Mouse (Mus musculus): Measurements from ENCODE around the gene Rpap3. TPM values are rescaled to one million over a fixed set of nuclear protein-coding genes. Genes with fewer than 3 reads are reported as not detected.

Gene Rpap3
- total RNA-seq, 2 experiments from 2014 or later, result 25.3 to 26.4 TPM

DNA sequence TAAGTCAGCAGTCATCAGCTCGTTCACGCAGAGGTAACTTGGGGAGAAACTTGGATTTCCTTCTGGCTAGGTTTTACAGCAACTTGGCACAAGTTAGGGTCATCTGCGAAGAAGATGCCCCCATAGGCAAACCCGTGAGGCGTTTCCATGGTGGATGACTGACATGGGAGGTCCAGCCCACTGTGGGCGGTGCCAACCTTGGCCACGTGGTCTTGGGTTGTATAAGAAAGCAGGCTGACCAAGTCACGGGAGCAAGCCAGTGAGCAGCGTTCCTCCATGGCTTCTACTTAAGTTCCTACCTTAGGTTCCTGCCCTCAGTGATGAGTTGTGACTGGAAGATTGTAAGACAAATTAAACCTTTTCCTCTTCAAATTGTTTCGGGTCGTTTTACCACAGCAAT lies 26.4 kb upstream of the Rpap3 start:
- DNase-seq (ENCODE audit: low spot score in 2 of 2), result no peak

DNA sequence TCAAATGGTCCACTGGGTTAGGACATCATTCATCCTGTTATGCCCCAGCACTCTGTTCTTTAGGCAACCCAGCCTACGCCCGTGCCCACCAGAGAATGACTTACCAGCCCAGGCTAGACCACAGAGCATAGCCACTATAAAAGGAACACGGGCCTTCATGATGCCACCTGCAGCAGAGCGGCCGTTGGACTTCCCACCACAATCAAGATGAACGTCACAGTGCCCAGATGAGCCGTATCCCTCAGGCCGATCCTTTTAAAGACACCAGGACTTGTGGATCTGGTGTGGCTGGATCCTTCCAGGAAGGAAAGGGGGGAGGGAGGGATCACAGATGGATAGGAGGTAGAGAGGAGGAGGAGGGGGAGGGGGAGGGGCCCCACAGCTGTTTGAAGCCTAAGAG lies 25.5 kb upstream of the Rpap3 start, which contains the start of gene Endou:
Gene Endou, minus strand, starts transcription at position 229 of the 400 bp plus-strand sequence.
- no peak for DNase-seq (ENCODE audit: low spot score in 2 of 2)

DNA sequence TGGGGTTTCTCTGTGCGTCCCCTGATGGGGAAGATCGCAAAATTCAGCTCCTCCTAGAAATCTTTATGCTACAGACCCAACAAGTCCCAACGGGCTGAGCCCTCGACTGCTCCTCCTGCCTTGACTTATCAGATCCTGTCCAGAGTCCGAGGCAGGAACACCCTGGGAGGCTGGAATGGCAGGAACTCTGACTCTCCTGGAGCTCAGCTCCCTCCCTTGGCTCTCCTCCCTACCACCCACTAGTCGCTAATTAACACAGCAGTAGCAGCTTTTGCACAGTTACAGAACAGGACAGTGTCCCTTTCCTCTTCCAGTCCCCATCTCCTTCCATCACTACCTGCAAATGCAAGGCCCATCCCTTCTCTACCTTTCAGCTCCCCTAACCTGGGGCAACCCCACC lies 24.7 kb upstream of the Rpap3 start:
- DNase-seq (ENCODE audit: low spot score in 2 of 2), result no peak

DNA sequence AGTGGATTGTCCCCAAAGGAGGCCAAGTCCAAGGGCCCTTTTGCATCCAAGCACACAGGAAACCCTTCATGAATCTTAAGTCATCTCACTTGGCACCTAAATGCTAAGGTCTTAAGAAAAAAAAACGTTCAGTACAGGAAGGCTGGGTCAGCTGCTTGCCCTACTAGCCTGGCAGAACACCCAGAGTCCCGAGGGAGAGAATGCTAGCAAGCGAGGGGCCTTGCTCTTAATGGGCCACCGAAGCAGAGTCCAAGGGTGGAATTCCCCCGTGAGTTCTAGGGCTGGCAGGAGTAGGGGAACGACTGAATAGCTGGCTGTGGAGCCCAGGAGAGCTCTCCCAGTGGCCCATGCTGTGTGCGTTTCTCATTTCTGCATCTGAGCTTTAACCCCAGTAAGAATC lies 23.2 kb upstream of the Rpap3 start:
- DNase-seq (ENCODE audit: low spot score in 2 of 2), result peak; percentile 35 to 72

DNA sequence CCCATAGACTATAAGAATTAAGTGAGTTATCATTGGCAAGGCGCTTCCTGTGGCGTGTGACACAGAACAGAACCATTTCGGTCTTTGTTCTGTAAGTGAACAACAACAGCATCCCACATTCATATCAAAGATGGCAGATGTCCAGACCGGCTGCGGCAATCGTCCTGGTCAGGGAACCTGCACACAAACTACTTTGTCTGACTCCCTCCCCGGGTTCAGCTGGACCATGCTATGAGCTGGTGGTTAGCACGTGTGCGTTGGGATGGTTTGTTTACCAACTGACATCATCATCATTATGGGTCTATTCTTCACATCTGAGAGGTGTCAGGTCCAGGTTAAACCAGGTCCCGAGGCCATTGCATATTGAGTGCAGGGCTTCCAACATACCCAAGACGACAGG lies 22.8 kb upstream of the Rpap3 start:
- no peak for DNase-seq (ENCODE audit: low spot score in 2 of 2)

- no peak for DNase-seq (ENCODE audit: low spot score in 2 of 2)
These were observed 21.9 kb upstream of the Rpap3 start for GRCm38 (mm10) chr15:97727520-97727919.

- no peak for DNase-seq (ENCODE audit: low spot score in 2 of 2)
These were observed 21.4 kb upstream of the Rpap3 start for GRCm38 (mm10) chr15:97727048-97727447.

DNA sequence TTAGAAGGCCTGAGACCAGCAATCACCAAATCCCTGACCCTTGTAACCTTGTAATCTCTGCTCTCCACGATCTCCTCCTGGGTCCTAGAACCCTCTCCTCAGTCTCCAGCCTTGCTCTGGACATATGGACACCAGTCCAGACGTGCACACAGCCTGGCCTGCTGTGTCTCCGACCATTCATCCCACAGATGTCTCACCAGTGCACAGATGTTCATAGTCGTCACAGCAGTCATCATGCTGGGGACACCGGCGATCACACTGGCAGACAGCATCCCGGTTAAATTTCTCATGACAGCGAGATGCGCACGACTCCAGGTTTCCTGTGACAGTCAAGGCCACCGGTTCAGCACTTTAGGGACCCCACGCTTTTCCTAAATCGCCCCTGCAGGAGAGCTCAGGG lies 20.7 kb upstream of the Rpap3 start:
- no peak for DNase-seq (ENCODE audit: low spot score in 2 of 2)

GRCm38 (mm10) chr15:97725198-97725785 lies 19.7 kb upstream of the Rpap3 start:
- no peak for DNase-seq (ENCODE audit: low spot score in 2 of 2)

- no peak for DNase-seq (ENCODE audit: low spot score in 2 of 2)
These were observed 18.9 kb upstream of the Rpap3 start for GRCm38 (mm10) chr15:97724346-97725197.

- peak; percentile 36 to 57 for DNase-seq (ENCODE audit: low spot score in 2 of 2)
These were observed 18.1 kb upstream of the Rpap3 start for GRCm38 (mm10) chr15:97723536-97724345.

DNA sequence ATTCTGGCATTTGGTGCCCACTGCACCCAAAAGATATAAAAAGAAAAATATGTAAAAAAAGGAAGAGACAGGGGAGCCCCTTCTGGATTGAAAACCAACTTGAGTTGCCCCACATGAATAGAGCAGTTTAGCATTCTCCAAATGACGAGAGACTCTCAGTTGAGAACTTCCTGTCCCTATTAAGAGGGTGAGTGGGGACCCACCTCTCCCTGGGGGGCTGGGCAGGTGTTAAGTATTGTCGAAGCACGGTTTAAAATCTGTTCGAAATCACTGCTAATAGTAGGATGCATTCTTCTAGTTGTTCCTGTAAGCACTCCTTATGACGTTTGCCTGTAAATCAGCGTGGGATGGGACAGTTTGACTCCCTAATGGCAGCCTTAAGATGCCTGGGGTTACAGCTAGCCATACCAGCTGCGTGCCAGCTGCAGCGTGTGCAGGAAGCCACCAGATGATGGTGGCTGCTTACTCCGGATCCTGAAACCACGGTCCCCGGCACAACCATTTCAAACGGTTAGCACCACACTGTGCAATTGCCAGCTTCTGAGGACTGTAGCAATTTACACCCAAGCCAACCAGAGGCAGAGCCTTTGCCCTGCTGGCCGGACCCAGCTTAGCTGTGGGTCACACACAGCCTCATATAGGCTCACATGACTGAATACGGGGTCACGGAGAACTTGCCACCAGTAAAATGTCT lies 15.5 kb upstream of the Rpap3 start:
- DNase-seq (ENCODE audit: low spot score in 2 of 2), result no peak

DNA sequence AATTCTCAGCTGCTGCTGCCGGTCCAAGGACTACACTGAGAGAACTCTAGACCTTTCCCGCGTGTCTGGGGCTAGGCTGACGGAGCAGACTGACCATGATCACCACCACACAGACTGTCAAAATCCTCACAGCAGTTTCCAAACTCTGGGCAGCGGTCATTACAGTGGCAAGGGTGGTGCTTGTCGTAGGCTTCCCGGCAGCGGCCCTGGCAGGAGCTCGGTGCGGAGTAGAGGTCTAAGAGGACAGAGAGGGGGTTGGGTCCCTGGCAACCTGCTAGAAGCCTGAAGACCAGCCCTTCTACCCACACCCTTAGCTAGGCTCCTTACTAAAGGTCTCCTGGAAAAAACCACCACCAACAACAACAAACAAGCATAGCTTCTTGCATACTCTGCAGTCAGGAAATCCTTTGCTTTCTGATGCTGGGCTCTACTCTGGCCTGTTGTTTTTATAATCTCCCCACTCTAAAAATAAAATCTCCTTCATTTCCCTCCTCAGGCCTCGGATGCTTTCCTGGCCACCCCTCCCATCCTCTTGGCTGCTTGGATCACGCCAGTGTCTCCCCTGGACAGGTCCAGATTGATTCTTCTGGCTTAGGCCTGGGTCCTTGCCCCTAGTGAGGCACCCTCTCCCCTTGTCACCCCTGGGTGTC lies 14.5 kb upstream of the Rpap3 start:
- DNase-seq (ENCODE audit: low spot score in 2 of 2), result no peak

- no peak for DNase-seq (ENCODE audit: low spot score in 2 of 2)
These were observed 13.9 kb upstream of the Rpap3 start for GRCm38 (mm10) chr15:97719494-97719893.

DNA sequence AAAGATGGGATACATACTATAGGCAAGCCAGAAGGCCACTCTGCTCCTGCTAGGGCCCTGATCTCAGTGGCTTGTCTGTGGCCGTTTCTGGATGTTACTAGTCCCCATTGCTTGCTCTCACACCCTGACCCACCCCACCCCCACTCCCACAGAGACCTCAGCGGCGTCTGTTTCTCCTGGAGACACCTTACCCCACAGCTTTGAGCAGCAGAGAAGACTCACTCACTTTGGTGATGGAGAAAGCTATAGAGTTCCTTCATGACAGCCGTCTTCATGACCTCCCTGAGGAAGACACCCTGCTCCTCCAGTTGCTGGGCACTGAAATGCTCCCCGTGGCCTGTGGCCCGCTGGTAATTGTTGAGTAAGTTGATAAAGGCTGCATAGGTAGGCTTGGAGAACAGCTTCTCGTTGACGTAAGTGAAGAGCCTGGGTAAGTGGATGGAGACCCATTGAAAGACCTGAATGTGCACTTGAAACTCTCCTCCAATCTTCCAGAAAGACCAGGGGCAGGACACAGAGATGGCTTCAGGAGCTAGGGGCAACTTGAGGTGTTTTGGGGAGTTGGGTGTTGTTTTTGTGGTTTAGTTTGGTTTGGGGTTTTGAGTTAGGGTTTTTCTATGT lies 13.0 kb upstream of the Rpap3 start:
- no peak for DNase-seq (ENCODE audit: low spot score in 2 of 2)

- DNase-seq (ENCODE audit: low spot score in 2 of 2), result peak; percentile 35 to 58
These were observed 12.4 kb upstream of the Rpap3 start for GRCm38 (mm10) chr15:97717861-97718534.

DNA sequence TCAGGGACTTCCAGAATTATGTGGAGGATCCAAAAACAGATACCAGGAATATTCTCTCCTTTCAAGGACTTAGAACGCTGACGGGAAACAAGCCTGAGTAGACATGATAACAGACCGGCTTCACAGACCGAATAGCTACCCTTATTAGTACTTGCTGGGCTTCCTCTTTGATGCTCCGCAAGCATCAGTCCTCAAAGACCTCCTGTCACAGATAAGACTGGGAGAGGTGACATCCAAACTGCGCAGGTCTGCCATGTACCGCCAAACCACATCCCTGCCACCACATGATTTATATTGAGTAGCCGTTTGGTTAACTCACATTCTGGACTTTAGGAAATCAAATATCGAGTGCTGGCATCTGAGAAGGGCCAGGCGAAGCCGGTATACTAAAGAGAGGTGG lies 11.2 kb upstream of the Rpap3 start:
- no peak for DNase-seq (ENCODE audit: low spot score in 2 of 2)

DNA sequence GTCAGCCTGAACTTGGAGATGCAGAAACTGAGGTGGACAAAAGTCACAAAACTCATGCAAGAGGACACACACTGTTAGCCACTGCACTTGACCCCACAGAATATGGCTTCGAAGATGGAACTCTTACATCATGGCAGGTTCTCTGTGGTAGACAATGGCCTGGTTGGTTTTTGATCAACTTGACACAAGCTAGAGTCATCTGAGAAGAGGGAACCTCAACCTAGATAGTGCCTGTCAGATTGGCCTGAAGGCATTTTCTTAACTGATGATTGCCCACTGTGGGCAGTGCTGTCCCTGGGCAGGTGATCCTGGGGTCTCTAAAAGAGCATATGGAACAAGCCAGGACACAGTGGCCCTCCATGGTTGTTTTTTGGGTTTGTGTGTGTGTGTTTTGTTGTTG lies 10.1 kb upstream of the Rpap3 start:
- no peak for DNase-seq (ENCODE audit: low spot score in 2 of 2)

GRCm38 (mm10) chr15:97715083-97715482 lies 9.5 kb upstream of the Rpap3 start:
- no peak for DNase-seq (ENCODE audit: low spot score in 2 of 2)

- DNase-seq (ENCODE audit: low spot score in 2 of 2), result no peak
These were observed 6.9 kb upstream of the Rpap3 start for GRCm38 (mm10) chr15:97712546-97712945.
